Mouse (Mus musculus): Measurements from ENCODE around the gene H2-DMb2. TPM values are rescaled to one million over a fixed set of nuclear protein-coding genes. Genes with fewer than 3 reads are reported as not detected.

Gene H2-DMb2
- polyA plus RNA-seq, 1 experiment from 2014 or later, result 0.23 TPM

- no peaks in the 10 kb centered on the region for H3K9me3 ChIP-seq
- H3K27me3 ChIP-seq (replicated peaks), result peaks cover 88% of the 10 kb centered on the region
- no peak for ATAC-seq (ENCODE audit: low FRiP score, low read depth)
- H3K4me1 ChIP-seq, result peaks cover 10% of the 10 kb centered on the region
- no peak overlapping the region for H3K27ac ChIP-seq
- no peak overlapping the region for H3K4me2 ChIP-seq (replicated peaks)
- H3K9ac ChIP-seq, result no peak overlapping the region
- no peaks in the 10 kb centered on the region for H3K36me3 ChIP-seq
- no peak overlapping the region for H3K4me3 ChIP-seq
- WGBS, result 49% methylated on average over 8 of the region's 8 CpGs
These were observed 50.4 kb downstream of the H2-DMb2 start for GRCm38 (mm10) chr17:34193468-34193867.

GRCm38 (mm10) chr17:34194723-34195122, 51.6 kb downstream of the H2-DMb2 start:
- Histone ChIP-seq H3K36me3 (no peaks in the 10 kb centered on the region), H3K9ac (no peak overlapping the region), H3K4me3 (no peak overlapping the region), H3K4me2 (replicated peaks) (no peak overlapping the region), H3K27me3 (replicated peaks) (peaks cover 90% of the 10 kb centered on the region), H3K9me3 (no peaks in the 10 kb centered on the region), H3K4me1 (peaks cover 10% of the 10 kb centered on the region), H3K27ac (no peak overlapping the region)
- ATAC-seq (ENCODE audit: low FRiP score, low read depth), result no peak
- 89% methylated on average over 4 of the region's 4 CpGs for WGBS

- Histone ChIP-seq H3K9ac (no peak overlapping the region), H3K36me3 (no peaks in the 10 kb centered on the region), H3K4me3 (no peak overlapping the region), H3K4me1 (peaks cover 10% of the 10 kb centered on the region), H3K27me3 (replicated peaks) (peaks cover 84% of the 10 kb centered on the region), H3K27ac (no peak overlapping the region), H3K4me2 (replicated peaks) (no peak overlapping the region), H3K9me3 (no peaks in the 10 kb centered on the region)
- no peak for ATAC-seq (ENCODE audit: low FRiP score, low read depth)
- WGBS, result 26% methylated on average over 12 of the region's 12 CpGs
These were observed 53.4 kb downstream of the H2-DMb2 start for GRCm38 (mm10) chr17:34196491-34196890.

- H3K4me2 ChIP-seq (replicated peaks), result peak within 1 kb of the TSS; percentile 57
- 5% methylated on average over 41 of the region's 41 CpGs for WGBS
- no peak within 1 kb of the TSS; the same call in 1 of the 2 replicates for H3K9ac ChIP-seq
- H3K27ac ChIP-seq, result no peak within 1 kb of the TSS
- peak; percentile 81 for ATAC-seq (ENCODE audit: low FRiP score, low read depth)
- H3K4me3 ChIP-seq, result peak within 1 kb of the TSS; percentile 27
- peaks cover 80% of the 10 kb centered on the region for H3K27me3 ChIP-seq (replicated peaks)
- no peaks in the 10 kb centered on the region for H3K36me3 ChIP-seq
- H3K9me3 ChIP-seq, result no peaks in the 10 kb centered on the region
- peaks cover 10% of the 10 kb centered on the region for H3K4me1 ChIP-seq
These were observed 54.1 kb downstream of the H2-DMb2 start, which contains the start of gene Psmb8 for GRCm38 (mm10) chr17:34196941-34197894. Gene Psmb8 (plus strand): TSS chr17:34197721.

GRCm38 (mm10) chr17:34197904-34198520, 54.9 kb downstream of the H2-DMb2 start:
- Histone ChIP-seq H3K27me3 (replicated peaks) (peaks cover 74% of the 10 kb centered on the region), H3K9ac (no peak overlapping the region), H3K9me3 (no peaks in the 10 kb centered on the region), H3K4me2 (replicated peaks) (peak overlapping the region; percentile 57), H3K4me3 (peak overlapping the region; percentile 27), H3K27ac (no peak overlapping the region), H3K36me3 (no peaks in the 10 kb centered on the region), H3K4me1 (peaks cover 10% of the 10 kb centered on the region)
- no peak for ATAC-seq (ENCODE audit: low FRiP score, low read depth)
- WGBS, result 1% methylated on average over 32 of the region's 32 CpGs

GRCm38 (mm10) chr17:34198521-34198912, 55.4 kb downstream of the H2-DMb2 start:
- H3K9me3 ChIP-seq, result no peaks in the 10 kb centered on the region
- peaks cover 10% of the 10 kb centered on the region for H3K4me1 ChIP-seq
- ATAC-seq (ENCODE audit: low FRiP score, low read depth), result no peak
- H3K36me3 ChIP-seq, result no peaks in the 10 kb centered on the region
- H3K9ac ChIP-seq, result no peak overlapping the region
- peaks cover 72% of the 10 kb centered on the region for H3K27me3 ChIP-seq (replicated peaks)
- H3K4me2 ChIP-seq (replicated peaks), result peak overlapping the region; percentile 57
- H3K4me3 ChIP-seq, result peak overlapping the region; percentile 27
- H3K27ac ChIP-seq, result no peak overlapping the region
- WGBS, result 10% methylated on average over 11 of the region's 11 CpGs

- no peak overlapping the region for H3K27ac ChIP-seq
- peaks cover 71% of the 10 kb centered on the region for H3K27me3 ChIP-seq (replicated peaks)
- ATAC-seq (ENCODE audit: low FRiP score, low read depth), result no peak
- 68% methylated on average over 12 of the region's 12 CpGs for WGBS
- no peak overlapping the region for H3K4me3 ChIP-seq
- no peaks in the 10 kb centered on the region for H3K9me3 ChIP-seq
- H3K4me2 ChIP-seq (replicated peaks), result no peak overlapping the region
- peaks cover 10% of the 10 kb centered on the region for H3K4me1 ChIP-seq
- no peak overlapping the region for H3K9ac ChIP-seq
- no peaks in the 10 kb centered on the region for H3K36me3 ChIP-seq
These were observed 56.0 kb downstream of the H2-DMb2 start for GRCm38 (mm10) chr17:34199050-34199619.

- no peak overlapping the region for H3K4me2 ChIP-seq (replicated peaks)
- H3K27me3 ChIP-seq (replicated peaks), result peaks cover 67% of the 10 kb centered on the region
- no peaks in the 10 kb centered on the region for H3K36me3 ChIP-seq
- no peak overlapping the region for H3K4me3 ChIP-seq
- 88% methylated on average over 10 of the region's 10 CpGs for WGBS
- no peaks in the 10 kb centered on the region for H3K9me3 ChIP-seq
- peaks cover 16% of the 10 kb centered on the region for H3K4me1 ChIP-seq
- no peak overlapping the region for H3K9ac ChIP-seq
- ATAC-seq (ENCODE audit: low FRiP score, low read depth), result no peak
- H3K27ac ChIP-seq, result no peak overlapping the region
These were observed 56.9 kb downstream of the H2-DMb2 start for GRCm38 (mm10) chr17:34200047-34200446.

GRCm38 (mm10) chr17:34200772-34201505, 57.8 kb downstream of the H2-DMb2 start:
- H3K27ac ChIP-seq, result no peak overlapping the region
- ATAC-seq (ENCODE audit: low FRiP score, low read depth), result no peak
- no peak overlapping the region for H3K9ac ChIP-seq
- 86% methylated on average over 16 of the region's 16 CpGs for WGBS
- no peaks in the 10 kb centered on the region for H3K9me3 ChIP-seq
- H3K36me3 ChIP-seq, result no peaks in the 10 kb centered on the region
- H3K4me3 ChIP-seq, result no peak overlapping the region
- peaks cover 20% of the 10 kb centered on the region for H3K4me1 ChIP-seq
- H3K4me2 ChIP-seq (replicated peaks), result no peak overlapping the region
- peaks cover 68% of the 10 kb centered on the region for H3K27me3 ChIP-seq (replicated peaks)
